Mouse (Mus musculus) retina, postnatal 7 days (tissue): ENCODE data around the gene Sdcbp2.
"Not testable (repeated sequence)": the region's sequence is repeated elsewhere in the genome, so short reads cannot be mapped to it uniquely, and the experiment has no call there.

ENCODE experiments used
- DNase-seq: peaks from one replicate; pipeline ENCODE4 v3.0.0-alpha.2; 2012; ENCODE audit warnings: low read depth, low spot score

The Sdcbp2 gene

DNA sequence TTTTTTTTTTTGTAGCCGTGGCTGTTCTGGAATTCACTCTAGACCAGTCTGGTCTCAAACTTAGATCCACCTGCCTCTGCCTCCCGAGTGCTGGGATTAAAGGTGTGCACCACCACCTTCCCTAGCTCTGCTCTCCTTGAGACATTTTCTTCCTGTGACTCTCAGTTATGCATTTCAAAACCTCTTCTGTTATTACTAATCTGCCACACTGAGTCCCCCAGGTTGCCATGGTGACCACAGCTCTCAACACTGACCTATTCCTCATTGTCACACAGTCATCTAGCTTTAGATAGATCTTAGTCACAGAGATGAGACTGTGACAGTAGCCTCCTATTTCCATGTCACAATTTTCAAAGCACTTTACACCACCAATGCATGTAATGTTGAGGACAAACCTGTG lies 3.0 kb upstream of the Sdcbp2 start:
- DNase-seq, result no peak

DNA sequence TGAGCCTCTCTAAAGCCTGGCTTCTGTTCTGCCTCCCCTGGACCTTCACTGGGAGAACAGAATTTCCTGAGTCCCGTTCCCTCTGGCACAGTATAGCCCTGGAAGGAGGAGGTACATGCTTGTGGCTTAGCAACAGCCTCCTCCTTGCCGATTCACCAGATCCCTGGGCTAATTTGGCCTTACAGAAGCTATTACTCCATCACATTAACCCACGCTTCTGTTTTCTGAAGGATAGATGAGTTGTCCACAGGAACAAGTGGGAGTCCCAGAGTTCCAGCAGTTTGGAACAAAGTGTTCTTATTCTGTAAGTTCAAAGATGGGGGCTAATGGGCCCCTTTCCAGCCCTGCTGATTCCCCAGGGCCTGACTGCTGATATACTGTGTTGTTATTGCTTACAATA lies 1.2 kb downstream of the Sdcbp2 start:
- no peak for DNase-seq

DNA sequence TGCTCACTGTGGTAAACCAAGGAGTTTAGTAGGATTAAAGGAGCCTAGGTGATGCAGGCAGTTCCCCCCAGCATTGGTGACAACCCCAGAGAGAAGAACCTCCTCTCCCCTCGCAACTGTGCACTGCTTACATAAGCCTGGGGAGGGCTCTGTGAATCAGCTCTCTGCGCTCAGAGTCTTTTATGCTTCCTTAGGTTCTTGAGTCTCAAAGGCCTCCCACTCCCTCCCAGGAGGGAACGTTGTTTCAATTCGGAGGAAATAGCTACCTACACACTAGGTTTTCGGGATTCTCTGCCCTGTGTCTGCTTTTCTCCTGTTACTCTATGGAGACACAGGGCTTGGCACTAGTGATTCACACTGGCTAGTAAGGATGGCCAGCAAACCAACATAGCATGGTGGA lies 2.2 kb downstream of the Sdcbp2 start:
- DNase-seq, result no peak

DNA sequence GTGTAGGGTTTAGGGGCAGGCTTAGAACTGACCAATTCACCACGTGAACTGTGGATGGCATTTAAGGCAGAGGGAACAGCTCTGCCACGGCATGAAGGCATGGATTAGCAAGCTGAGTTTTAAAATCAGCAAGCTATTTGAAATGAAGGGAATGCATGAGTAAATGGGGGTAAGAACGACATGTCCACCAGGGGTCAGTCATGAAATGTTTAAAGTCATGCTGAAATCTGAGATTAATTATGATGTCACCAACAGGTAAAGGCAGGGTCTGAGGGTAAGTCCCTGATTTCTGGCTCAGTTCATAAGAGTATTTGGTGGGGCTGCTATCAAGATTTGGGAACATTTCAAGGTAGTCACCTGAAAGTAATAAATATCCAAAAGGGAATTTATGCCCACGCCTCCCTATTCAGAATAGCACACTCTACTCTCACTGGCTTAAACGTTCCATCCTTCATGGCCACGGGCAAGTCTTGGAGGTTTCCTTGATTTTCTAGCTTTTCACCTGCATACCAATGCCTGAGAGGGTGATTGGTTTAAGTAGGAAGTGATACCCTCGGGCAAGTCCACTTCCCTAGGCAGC lies 2.8 kb downstream of the Sdcbp2 start:
- DNase-seq, result peak; percentile 25

DNA sequence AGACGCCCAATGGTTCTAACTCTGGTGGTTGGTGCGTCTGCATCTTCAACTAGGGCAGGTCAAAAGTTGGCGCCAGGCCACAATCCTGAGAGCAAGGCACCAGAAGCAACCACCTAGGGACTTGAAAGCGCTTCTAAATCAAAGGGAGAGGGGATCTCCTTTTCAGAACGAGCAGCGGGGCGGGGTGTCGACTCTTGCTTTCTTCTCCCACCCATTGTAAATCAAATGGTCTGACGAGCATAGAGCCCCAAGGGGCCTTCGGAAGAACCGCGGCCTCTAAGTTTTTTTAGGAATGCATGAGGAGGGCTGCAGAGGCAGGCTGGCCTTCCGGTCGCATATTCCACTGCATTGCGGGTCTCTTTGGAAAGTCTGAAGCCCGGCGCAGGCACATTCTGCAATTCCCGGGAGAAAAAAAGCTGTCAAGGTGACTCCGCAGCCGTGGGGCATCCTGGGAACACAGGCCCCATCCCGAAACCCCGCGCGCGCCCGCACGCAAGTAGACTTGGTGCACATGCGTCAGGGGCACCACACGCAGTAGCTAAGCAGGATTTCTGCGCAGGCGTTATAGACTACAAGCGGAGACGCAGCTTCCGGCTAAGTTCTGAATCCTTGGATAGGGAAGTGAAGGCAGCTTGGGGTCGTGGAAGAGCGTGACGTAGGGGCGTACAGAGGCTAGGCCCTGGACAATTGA lies 3.4 kb downstream of the Sdcbp2 start:
- peak; percentile 73 for DNase-seq

DNA sequence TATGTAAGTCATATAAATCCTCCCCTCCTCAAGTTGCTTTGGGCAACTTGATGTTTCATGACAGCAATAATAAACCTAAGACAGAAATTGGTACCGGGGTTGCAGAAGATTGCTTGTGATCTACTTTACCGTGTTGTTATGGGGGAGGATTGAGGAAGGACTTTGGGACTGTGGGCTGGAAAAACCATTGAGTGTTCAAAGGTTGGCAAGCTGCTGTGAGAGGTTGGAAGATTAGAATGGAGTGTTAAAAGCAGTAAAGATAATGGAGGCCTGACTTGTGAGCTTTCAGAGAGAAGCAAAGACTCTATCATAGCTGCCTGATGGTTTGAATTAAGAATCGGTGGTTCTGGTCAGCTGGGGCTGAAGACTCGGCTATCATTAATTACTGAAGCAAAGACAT lies 6.8 kb downstream of the Sdcbp2 start:
- no peak for DNase-seq

DNA sequence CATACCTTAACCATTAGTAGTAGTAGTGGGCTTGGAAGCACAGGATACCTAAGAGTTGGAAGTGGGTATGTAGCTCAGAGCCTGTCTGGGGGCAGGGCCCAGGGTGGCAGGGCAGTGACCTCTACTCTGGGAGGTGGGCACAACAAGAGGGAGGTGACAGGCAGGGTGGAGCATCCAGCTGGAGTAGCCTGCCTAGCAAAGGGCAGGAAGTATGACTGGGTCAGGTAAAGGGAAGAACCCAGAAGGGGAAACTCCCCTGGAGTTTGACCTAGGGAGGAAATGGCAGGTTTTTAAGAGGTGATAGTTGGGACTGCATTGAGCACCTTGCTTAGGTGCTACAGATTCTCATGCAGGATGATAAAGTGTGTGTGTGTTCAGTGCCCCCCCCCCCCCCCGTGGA lies 8.5 kb downstream of the Sdcbp2 start:
- no peak for DNase-seq

DNA sequence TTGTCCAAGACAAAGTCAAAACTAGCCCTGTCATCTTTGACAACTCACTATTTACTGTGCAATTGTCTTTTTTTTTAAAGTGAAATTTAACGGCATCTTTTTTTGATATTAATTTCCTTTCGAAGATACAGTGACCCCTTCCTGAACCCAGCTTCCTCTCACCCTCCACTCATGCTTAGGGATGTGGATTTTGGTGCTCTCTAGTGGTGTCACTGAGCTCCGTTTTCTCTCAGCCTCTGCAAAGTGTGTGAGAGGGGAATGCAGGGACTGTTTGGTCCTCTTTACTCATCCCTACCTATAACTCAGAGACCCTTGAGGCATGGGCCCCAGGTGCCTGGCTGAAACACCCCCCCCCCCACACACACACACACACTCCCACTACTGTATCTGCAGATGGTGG lies 13.5 kb downstream of the Sdcbp2 start:
- no peak for DNase-seq

DNA sequence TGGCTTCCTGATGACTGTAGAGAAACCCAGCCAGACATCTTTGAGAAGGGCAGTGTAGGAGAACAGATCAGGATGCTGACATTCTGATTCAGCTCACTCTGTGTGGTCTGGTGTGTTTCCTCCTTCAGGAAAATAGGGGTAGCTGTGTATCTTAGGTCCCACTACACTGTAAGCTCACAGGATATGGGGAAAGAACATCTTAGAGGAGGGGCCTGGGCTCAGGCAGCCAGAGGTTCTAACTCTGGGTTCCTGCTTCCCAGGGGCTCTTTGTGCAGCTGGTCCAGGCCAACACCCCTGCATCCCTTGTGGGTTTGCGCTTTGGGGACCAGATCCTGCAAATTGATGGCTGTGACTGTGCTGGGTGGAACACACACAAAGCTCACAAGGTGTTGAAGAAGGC lies 14.4 kb downstream of the Sdcbp2 start:
- DNase-seq, result no peak

DNA sequence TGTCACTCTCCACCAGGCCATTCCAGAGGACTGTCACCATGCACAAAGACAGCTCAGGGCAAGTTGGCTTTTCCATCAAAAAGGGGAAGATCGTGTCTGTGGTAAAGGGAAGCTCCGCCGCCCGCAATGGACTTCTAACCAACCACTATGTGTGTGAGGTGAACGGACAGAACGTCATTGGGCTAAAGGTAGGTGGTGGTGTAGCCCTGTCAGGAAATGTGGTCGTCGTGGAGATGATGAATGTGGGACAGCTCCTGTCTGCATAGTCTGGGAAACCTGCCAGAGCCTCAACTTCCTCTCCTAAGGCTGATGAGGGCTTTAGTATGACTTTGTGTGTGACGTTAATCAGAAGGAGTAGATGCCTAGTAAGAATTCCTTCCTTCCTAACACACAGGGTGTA lies 14.9 kb downstream of the Sdcbp2 start:
- DNase-seq, result no peak

DNA sequence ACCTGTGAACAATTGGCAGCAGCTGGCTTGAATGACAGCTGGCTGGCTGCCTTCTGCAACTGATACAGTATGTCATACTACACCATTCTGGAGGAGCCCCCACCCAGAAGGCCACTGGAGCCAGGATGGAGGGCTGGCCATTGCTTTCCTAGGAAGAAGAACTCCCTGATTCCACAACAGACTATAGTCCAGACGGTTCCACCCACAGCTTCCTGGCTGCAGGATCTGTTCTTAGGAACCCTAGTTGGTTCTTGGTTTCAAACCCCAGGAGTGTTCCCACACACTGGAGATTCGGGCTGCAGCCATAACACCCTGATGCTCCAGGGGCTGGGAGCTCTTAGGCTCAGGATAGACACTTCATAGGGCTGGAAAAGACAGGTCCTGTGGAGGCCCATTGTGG lies 25.6 kb downstream of the Sdcbp2 start:
- DNase-seq, result no peak

DNA sequence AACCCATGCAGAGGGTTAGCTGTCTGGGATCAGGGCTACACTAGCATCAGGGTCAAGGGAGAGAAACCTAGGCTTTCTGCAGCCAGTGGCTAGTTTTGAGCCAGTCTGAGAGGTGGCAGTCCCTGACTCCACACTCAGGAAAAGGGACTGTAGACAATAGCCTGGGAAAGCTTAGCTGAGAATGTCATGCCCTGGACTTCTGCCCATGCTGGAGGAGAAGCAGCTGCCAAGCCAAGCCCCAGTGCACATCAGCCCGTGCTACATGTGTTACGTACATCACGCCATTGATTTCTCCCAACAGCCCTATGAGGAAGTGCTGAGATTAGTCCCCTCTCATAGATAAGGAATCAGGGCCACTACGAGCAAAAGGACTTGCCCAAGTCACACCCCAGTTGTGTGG lies 29.7 kb downstream of the Sdcbp2 start:
- DNase-seq, result no peak

DNA sequence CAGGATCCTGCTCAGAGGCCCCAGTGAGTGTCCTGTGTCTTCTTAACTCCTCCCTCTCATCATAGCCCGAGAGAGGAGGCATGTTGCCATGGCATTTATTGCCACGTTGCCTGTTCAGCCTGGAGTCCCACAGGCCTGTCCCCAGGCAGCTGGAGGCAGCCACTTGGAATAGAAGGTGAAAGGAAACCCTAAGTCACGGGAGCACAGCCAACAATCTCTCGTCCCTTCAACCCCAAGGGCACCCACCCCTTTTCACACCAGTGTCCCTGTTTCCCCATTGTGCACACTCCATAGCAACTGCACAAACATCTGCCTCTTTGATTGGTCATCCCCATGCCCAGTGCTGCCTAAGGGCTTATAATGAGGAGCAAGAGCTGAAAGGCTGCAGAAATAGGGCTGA lies 31.2 kb downstream of the Sdcbp2 start:
- no peak for DNase-seq

DNA sequence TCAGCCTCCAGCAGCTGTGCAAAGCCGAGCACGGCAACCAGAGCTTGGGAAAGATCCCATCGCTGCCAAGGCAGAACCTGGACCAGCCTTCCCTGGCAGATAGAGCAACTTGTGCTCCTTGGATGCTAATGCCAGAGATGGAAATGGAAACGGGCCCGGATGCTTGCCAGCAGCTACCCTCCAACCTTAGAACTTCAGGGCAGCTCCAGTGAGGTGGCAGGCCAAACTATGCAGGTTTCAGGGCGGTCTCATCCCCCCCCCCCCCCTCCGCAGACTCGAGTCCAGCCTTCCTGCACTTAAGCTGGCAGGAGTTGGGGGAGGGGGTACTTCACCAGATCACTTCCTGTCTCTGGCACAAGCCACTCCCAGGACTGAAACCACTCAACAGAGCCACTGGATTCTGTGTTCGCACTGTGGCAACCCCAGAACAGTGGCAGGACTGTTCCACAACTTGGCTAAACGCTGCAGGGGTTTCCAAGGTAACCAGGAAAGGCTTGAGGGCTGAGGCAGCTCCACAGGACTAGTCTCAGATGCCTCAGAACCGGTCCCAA lies 33.1 kb downstream of the Sdcbp2 start:
- DNase-seq, result no peak

DNA sequence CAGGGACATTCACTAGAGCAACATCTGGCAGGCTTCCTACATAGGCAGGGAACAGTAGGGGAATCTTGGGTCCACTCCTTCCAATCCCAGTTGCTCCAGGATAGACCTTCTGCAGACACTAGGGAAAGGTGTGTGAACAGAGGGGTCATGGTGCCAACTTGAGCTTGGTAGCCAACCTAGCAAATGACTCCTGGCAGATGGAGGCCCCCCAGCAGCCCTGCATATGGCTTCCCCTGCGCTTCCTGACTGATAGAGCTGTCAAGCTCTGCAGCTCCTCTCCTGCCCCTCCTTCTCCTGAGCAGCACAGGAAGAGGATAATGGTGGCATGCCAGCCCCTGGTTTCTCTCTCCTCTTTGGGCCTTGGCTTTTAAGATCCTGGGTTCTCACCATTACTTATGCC lies 36.0 kb downstream of the Sdcbp2 start:
- DNase-seq, result no peak

DNA sequence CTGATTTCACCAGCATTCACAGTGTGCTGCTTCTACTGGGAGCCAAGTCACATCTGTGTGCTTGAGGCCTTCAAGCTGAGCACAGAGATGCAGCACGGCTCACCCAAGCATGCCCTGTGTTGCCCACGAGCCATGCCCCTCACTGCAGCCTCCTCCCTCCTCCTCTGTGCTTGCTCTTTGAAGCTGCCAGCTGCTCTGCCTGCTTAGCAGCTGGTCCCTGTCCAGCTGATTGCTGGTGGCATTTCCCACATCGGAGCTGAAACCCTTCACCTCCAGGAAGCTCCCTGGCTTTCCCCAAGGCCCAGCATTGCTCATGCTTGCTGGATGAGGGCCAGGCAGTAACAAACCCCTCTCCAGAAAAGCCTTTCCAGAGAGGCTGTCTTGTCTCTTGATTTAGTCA lies 37.6 kb downstream of the Sdcbp2 start:
- no peak for DNase-seq

DNA sequence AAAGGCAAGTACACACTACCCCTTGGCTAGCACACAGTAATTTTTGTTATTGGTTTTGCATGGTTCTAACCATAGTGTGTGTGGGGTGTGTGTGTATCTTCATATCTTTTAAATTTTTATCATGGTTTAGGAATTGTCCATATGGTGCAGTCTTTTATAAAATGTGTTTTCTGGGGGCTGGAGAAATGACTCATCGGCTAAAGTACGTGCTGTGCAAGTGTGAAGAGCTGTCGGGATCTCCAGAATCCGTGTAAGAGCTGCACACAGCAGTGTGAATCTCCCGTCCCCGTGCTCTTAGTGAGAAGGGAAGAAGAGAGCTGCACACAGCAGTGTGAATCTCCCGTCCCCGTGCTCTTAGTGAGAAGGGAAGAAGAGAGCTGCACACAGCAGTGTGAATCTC lies 43.4 kb downstream of the Sdcbp2 start:
- DNase-seq, result not testable (repeated sequence)

DNA sequence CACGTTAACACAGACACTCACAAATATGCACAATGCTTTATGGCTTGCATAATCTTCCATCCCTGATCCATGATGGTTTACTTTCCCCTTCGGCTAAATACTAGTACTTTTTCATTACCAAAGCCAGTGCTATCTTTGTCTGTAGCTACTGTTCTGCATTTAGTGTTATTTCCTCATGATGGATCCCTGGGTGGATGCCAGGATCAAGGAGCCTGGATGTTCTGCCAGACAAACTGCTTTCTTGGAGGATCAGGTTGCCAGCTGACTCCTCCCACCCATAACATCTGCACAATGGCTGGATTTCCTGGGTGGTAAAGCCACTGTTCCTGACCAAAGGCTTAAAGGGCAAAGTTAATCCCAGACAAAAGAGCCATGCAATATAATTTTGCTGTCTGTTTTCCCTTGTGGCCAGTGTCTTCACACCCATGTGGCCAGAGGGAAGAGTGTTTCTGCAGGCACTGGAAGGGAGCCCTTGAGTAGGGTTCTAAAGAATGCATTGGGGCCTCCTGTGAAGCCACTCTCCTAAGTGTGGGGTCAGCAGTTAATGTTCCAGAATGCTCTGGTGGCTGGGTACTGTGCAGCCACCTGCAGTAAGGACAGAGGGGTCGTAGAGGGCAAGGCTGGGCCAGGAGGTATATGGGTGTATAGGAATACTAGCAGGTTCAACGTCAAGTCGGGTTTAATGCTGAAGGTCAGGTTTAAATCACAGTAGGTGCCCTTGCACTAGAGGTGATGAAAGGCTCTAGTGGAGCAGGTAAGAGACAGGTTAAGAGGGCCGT lies 44.3 kb downstream of the Sdcbp2 start:
- DNase-seq, result no peak

DNA sequence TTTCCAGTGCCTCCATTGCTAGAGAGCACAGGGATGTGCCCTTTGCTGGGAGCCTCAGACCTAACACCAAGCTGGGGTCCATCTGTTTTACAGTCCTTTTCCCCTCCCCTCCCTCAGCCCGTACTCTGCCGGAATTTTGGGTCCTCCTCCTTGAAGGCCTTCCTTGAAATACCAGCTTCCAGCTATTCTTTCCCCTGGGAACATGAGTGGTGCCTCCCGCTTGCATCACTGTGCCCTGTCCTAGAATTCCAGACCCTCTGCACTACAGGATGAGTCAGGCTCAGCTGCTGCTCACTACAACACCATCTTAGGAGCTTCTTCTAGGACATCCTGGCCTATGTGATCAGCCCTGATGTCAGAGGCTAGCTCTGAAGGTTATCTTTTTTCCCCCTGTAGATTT lies 51.4 kb downstream of the Sdcbp2 start:
- no peak for DNase-seq

DNA sequence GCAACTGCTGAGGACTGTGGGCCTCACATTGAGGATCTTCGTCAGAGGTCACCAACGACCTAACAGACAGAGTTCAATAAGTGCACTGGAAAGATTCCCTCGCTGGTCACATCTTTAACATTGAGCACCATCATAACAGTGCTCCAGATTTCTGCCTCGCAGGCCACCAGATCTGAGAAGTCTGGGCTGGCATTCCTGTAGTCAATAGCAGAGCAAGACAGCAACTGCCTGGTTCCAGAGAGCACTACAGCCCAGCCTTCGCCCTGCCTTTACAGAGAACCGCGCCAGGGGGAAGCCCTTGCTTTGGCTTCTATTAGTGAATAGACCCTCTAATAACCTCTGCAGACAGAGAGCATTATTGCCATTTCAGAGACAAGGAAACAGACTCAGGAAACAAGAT lies 53.9 kb downstream of the Sdcbp2 start:
- no peak for DNase-seq

DNA sequence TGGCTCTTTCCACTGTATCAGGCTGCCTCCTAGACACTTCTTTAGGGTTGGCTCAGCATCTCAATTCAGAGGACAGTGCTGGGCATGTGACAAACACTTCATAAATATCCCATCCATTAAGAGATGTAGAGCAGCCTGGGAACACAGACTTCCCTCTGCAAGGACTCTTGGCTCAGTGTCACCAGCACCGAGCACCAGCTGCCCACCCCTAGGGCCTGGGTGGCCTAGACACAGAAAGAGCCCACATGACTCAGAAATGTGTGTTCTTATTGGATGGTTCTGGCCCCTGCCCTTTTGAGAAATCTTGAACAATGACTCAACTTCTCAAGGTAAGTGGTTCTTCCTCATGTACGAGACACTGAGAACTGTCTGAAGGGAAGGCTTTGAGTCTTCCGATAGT lies 55.6 kb downstream of the Sdcbp2 start:
- no peak for DNase-seq

DNA sequence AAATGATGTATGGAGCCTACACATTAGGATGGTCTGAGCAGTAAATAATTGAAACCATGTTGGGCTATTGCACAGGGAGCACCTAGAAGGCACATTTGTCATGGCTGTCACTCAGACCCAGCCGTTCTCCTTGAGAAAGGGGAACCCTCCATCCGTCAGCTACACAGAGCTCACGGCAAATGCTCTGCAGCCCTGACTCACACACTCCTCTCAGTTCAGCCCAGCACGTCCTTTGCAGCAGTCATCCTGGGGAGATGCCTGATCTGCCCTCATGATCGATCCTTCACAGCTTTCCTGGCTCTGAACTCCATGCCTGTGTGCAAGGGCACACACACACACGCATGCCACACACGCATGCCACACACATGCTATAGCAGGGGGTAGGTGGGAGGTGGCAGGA lies 56.9 kb downstream of the Sdcbp2 start:
- no peak for DNase-seq
